Mouse (Mus musculus) embryonic facial prominence, embryonic 12.5 days (tissue): Measurements from ENCODE around the gene Tyw5. TPM values are rescaled to one million over a fixed set of nuclear protein-coding genes. Genes with fewer than 3 reads are reported as not detected.

Experiments used
- ATAC-seq: fragments of 200-750 bp; cut with Nextera tagmentation; 2 replicates; pipeline ENCODE4 v1.8.0; 2017; ENCODE audit not compliant: insufficient number of reproducible peaks, insufficient read depth, low FRiP score, low TSS enrichment
- H3K27ac ChIP-seq: fragments of 300-500 bp; sonication (generic); 2 replicates; pipeline ENCODE4 v1.5.1; 2016; ENCODE audit warnings: mild to moderate bottlenecking
- H3K27me3 ChIP-seq: fragments of 300-500 bp; sonication (generic); 2 replicates; pipeline ENCODE4 v1.6.1; 2016; ENCODE audit warnings: mild to moderate bottlenecking, moderate library complexity
- H3K36me3 ChIP-seq: fragments of 300-500 bp; sonication (generic); 2 replicates; pipeline ENCODE4 v1.6.1; 2016; ENCODE audit warnings: mild to moderate bottlenecking
- H3K4me1 ChIP-seq: fragments of 300-500 bp; sonication (generic); 2 replicates; pipeline ENCODE4 v1.6.1; 2016
- H3K4me2 ChIP-seq: fragments of 300-500 bp; sonication (generic); replicated peaks from 2 replicates; pipeline ENCODE4 v1.6.1; 2016; ENCODE audit warnings: mild to moderate bottlenecking, moderate library complexity
- H3K4me3 ChIP-seq: fragments of 300-500 bp; sonication (generic); 2 replicates; pipeline ENCODE4 v1.5.1; 2016; ENCODE audit warnings: mild to moderate bottlenecking
- H3K9ac ChIP-seq: fragments of 300-500 bp; sonication (generic); 2 replicates; pipeline ENCODE4 v1.6.1; 2016; ENCODE audit warnings: mild to moderate bottlenecking, moderate library complexity
- H3K9me3 ChIP-seq: fragments of 300-500 bp; sonication (generic); 2 replicates; pipeline ENCODE4 v1.6.1; 2016; ENCODE audit warnings: mild to moderate bottlenecking, moderate library complexity
- WGBS: fragments of 180-500 bp; shearing (Covaris S2); methylation state at CpG from one replicate; pipeline ENCODE4 v1.1.7; 2016; 5-methylcytosine and 5-hydroxymethylcytosine counted together
- polyA plus RNA-seq: library from polyadenylated mRNA; unstranded; fragments of >200 nt; fragmentation: Nextera tagmentation; extraction: Ambion mirVana; gene quantifications from 2 replicates; pipeline ENCODE4 v1.2.1, GENCODE M21; 2016

The Tyw5 gene
- polyA plus RNA-seq, 1 experiment from 2014 or later, result 26.9 TPM

DNA sequence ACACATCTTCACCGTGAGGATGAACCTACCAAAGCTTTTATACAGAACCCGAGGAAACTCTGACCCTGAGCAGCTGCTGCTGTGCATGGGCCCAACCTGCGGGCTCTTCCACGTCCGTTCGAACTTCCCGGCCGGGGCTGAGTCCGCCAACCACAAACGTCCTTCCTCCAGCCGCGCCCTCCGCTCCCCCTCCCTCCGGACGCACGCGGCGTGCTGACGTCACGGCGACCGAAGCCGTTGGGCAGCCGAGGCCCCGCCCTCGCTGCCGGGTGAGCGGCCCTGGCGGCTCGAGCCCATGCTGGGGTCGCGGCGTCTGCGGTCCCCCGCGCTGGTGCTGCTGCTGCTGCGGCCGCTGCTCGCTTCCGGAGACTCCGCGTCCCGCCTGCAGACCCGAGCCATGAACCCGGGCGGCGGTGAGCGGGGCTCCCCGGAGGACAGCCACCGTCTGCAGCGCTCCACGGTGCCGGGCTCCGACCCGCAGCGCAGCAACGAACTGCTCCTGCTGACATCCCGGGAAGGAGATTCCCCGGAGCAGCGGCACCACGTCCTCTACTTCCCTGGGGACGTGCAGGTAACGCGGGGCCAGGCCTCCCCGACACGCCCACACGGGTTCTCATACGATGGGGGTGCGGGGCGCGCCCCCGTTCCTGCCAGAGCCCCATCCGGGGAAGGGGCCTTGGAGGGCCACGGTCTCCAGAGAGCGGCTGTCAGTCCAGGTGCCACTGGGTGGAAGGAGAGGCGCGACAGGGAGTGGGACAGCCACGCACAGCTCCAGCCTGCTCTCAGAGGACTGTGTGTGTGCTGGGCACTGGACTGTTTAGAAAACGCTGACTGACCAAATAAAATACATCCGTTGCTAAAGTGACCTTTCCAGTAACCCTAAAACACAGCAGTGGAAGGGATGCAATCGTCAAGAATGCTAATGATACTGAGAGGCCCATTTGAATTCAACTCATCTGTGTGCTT, 29.2 kb downstream of the Tyw5 start, which contains the start of gene 1700066M21Rik:
1700066M21Rik (plus strand) TSS at position 245 of the 966 bp plus-strand sequence.
- no peaks in the 10 kb centered on the region for H3K36me3 ChIP-seq
- H3K27me3 ChIP-seq, result no peaks in the 10 kb centered on the region
- whole genome bisulfite sequencing, result under 1% methylated on average over 80 of the region's 81 CpGs
- no peaks in the 10 kb centered on the region for H3K9me3 ChIP-seq
- H3K4me3 ChIP-seq, result peak within 1 kb of the TSS; percentile 85
- peaks cover 6% of the 10 kb centered on the region; the same call in 1 of the 2 replicates for H3K4me1 ChIP-seq
- peak within 1 kb of the TSS; percentile 98 for H3K4me2 ChIP-seq
- peak within 1 kb of the TSS; percentile 69 for H3K27ac ChIP-seq
- peak within 1 kb of the TSS; percentile 93 for H3K9ac ChIP-seq
- peak; percentile 93 for ATAC-seq

DNA sequence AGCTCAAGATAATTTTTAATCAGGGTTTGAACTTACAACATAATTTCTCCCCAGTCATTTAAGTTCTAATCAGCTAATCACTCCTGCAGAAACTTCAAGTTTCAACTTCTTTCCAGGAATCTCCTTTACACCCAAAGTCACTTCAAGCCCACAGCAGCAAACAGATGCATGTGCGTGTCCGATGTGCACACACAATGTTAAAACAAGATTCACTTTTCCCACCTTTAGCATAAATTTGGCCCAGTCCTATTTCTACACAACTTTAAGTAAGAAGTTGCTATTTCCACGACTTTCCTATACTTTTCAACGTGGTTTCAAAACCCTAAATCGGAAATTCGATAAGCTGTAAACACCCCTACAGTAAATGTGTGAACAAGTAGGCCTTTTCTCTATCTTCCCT, 30.1 kb downstream of the Tyw5 start:
- Histone ChIP-seq H3K27me3 (no peaks in the 10 kb centered on the region), H3K36me3 (no peaks in the 10 kb centered on the region), H3K27ac (no peak overlapping the region), H3K4me1 (peaks cover 6% of the 10 kb centered on the region; the same call in 1 of the 2 replicates), H3K4me2 (peak overlapping the region; percentile 98), H3K9me3 (no peaks in the 10 kb centered on the region), H3K4me3 (peak overlapping the region; percentile 85), H3K9ac (no peak overlapping the region)
- ATAC-seq, result no peak
- 64% methylated on average over 6 of the region's 6 CpGs for WGBS

DNA sequence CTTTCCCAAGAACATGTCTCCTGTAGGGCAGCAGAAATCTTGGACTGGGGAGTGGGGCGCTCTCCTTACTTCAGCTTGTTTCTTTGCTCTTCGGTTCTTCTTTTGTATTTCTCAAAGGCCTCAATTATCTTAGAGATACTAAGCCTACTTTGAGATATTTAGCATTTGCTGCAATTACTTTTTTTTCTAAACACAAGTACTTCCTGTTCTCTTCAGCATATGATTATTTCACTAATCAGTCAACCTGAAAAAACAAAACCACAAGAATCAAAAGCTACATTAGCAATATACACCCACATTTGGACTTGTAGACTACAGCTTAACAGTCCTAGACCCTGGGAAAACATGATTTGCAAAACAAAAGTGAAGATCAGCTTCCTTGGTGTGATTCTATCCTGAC, 31.6 kb downstream of the Tyw5 start:
- H3K4me2 ChIP-seq, result no peak overlapping the region
- 92% methylated on average over 2 of the region's 2 CpGs for WGBS

DNA sequence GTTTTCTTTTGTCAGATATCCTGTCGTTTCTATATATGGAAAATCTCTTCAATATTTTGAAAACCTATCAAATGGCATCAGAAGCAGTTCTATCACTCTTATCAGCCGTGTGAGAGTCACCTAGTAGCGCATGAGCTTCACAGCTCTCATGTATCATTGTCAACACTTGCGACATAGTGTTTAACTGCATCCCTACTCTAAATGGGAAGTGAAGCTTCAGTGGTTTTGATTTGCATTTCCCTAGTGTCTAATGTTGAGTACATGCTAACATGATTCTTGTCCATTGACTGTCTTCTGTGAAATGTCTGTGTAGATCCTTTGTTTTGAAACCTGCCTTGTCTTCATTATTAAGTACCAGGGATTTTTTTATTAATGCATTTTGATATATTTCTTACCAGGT, 36.5 kb downstream of the Tyw5 start:
- no peak overlapping the region for H3K27ac ChIP-seq
- 87% methylated on average over 4 of the region's 4 CpGs for WGBS
- no peak overlapping the region for H3K4me2 ChIP-seq
- H3K9ac ChIP-seq, result no peak overlapping the region
- no peak overlapping the region for H3K4me3 ChIP-seq
- ATAC-seq, result no peak
- no peaks in the 10 kb centered on the region for H3K4me1 ChIP-seq
- no peaks in the 10 kb centered on the region for H3K36me3 ChIP-seq
- no peaks in the 10 kb centered on the region for H3K9me3 ChIP-seq
- no peaks in the 10 kb centered on the region for H3K27me3 ChIP-seq

More for the DNA sequence above, 31.6 kb downstream of the Tyw5 start:
- Histone ChIP-seq H3K4me1 (peaks cover 6% of the 10 kb centered on the region; the same call in 1 of the 2 replicates), H3K9ac (no peak overlapping the region), H3K9me3 (no peaks in the 10 kb centered on the region), H3K27me3 (no peaks in the 10 kb centered on the region), H3K36me3 (no peaks in the 10 kb centered on the region), H3K4me3 (no peak overlapping the region), H3K27ac (no peak overlapping the region)
- ATAC-seq, result no peak

DNA sequence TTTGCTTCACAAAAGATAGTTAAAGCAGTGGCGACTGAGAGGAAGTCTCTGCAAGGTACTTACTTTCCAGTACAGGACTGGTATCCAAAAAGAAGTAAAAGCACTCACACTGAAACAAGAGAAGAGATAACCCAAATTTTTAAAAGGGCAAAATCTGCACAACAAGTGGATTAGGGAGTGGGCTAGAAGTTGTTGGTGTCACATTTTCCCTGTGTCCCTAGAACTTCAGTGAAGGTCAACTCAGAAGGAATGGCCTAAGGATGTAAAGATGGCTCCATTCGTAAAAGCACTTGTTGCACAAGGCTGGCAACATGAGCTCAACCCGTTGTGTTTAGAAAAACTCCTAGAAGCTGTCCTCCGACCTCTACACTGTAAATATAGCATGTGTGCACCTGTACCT, 37.8 kb downstream of the Tyw5 start:
- WGBS, result 85% methylated on average over 4 of the region's 4 CpGs
- Histone ChIP-seq H3K27me3 (no peaks in the 10 kb centered on the region), H3K4me3 (no peak overlapping the region), H3K9ac (no peak overlapping the region), H3K27ac (no peak overlapping the region), H3K36me3 (no peaks in the 10 kb centered on the region), H3K4me2 (no peak overlapping the region), H3K9me3 (no peaks in the 10 kb centered on the region), H3K4me1 (no peaks in the 10 kb centered on the region)
- ATAC-seq, result no peak

DNA sequence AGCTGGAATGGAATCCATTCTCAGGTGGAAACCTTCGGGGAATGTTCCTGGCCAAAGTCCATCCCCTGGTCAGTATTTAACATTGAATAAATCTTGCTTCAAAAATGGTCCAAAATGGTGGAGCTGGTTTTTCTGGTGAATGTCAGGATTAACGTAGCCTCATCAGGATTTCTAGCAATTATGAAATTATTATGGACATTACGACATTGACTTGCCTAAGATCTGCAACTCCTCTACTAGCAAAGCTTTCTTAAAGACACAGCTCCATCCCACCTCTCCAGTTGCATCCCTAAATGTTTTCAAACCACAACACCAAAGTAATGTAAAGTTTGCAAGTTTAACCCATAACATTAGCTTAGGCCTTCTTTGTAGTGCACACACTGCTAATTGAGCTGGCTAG, 39.5 kb downstream of the Tyw5 start:
- H3K4me2 ChIP-seq, result no peak overlapping the region
- H3K4me3 ChIP-seq, result no peak overlapping the region
- H3K9ac ChIP-seq, result no peak overlapping the region
- 95% methylated on average over 3 of the region's 3 CpGs for WGBS
- no peaks in the 10 kb centered on the region for H3K36me3 ChIP-seq
- no peak for ATAC-seq
- H3K27ac ChIP-seq, result no peak overlapping the region
- H3K27me3 ChIP-seq, result no peaks in the 10 kb centered on the region
- no peaks in the 10 kb centered on the region for H3K4me1 ChIP-seq
- H3K9me3 ChIP-seq, result no peaks in the 10 kb centered on the region

DNA sequence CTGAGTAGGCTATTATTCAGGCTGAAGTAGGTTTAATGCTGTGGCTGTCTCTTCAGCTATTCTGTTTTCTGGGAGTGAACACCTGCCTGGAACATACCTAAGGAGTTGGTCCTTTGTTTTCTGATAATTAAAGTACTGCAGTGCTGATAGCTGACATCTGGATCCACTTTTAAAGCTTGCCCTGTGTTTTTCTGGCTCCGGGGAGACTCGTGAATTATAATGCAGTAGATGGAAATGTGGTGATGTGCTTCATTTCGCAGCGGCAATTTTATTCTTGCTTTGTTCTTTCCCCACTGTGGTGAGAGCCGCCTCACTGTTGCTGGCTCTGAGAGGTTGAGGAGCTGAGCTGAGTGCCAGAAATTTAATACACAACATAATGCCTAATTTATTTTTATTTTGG, 48.4 kb downstream of the Tyw5 start:
- 37% methylated on average over 5 of the region's 5 CpGs for WGBS
- Histone ChIP-seq H3K9me3 (no peaks in the 10 kb centered on the region), H3K4me3 (no peak overlapping the region), H3K27ac (no peak overlapping the region), H3K9ac (no peak overlapping the region), H3K27me3 (no peaks in the 10 kb centered on the region), H3K4me1 (no peaks in the 10 kb centered on the region), H3K36me3 (no peaks in the 10 kb centered on the region), H3K4me2 (no peak overlapping the region)
- ATAC-seq, result no peak

DNA sequence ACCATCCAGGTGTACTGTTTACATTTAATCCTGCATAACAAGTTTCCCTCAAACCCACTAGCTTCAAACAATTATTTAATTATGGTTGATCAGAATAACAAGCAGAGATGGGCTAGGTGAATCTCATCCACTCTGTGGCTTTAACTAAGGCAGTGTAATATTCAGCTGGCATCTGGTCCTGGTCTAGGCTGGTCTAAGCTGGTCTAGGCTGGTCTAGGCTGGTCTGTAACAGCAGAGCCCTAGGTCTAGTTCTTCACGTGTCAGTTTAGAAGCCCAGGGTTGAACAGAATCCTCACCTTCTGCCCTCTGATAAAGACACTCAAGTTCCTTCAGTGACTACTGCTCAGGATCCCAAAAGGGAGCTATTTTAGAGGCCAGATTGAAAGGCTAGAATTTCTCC, 55.0 kb downstream of the Tyw5 start:
- no peak overlapping the region for H3K9ac ChIP-seq
- H3K27ac ChIP-seq, result no peak overlapping the region
- no peak overlapping the region for H3K4me3 ChIP-seq
- H3K36me3 ChIP-seq, result no peaks in the 10 kb centered on the region
- WGBS, result 62% methylated on average over 1 of the region's 1 CpGs
- ATAC-seq, result no peak
- no peaks in the 10 kb centered on the region for H3K9me3 ChIP-seq
- no peak overlapping the region for H3K4me2 ChIP-seq
- no peaks in the 10 kb centered on the region for H3K27me3 ChIP-seq
- no peaks in the 10 kb centered on the region for H3K4me1 ChIP-seq

DNA sequence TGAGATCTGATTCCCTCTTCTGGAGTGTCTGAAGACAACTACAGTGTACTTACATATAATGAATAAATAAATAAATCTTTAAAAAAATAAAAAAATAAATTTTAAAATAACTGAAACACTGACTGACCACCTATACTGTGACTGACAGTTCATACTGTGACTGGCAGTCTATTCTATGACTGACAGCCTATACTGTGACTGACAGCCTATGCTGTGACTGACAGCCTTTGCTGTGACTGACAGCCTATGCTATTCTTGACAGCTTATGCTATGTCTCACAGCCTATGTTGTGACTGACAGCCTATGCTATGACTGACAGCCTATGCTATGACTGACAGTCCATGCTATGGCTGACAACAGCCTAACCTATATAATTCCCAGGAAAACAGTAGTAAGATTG, 59.4 kb downstream of the Tyw5 start:
- Histone ChIP-seq H3K9me3 (no peaks in the 10 kb centered on the region), H3K9ac (no peak overlapping the region), H3K4me1 (no peaks in the 10 kb centered on the region), H3K36me3 (no peaks in the 10 kb centered on the region), H3K27ac (no peak overlapping the region), H3K4me2 (no peak overlapping the region), H3K27me3 (no peaks in the 10 kb centered on the region), H3K4me3 (no peak overlapping the region)
- ATAC-seq, result 0 out of 2 replicates have a peak, but pooled peaks have one; percentile 35

DNA sequence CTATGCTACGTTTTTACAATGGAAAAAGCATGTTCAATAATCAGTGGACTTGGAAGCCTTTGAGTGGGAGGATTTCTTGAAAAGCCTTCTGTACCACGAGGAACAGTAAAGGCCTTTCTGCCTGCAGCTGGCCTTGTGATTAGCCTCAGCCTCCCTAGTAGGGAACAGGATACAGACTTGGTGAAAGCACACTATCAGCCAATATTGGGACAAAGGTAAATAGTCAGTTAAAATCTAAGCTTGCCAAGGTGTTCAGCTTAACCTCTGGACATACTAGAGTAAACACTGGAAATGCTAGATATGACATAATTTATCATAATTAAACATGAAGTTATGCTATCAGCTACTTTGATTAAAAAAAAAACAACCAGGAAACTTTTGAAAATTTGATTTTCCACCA, 65.7 kb downstream of the Tyw5 start:
- no peaks in the 10 kb centered on the region for H3K9me3 ChIP-seq
- H3K4me3 ChIP-seq, result no peak overlapping the region
- ATAC-seq, result no peak
- H3K27ac ChIP-seq, result no peak overlapping the region
- H3K4me1 ChIP-seq, result no peaks in the 10 kb centered on the region
- H3K4me2 ChIP-seq, result no peak overlapping the region
- H3K36me3 ChIP-seq, result no peaks in the 10 kb centered on the region
- WGBS, result 24% methylated on average over 2 of the region's 2 CpGs
- no peaks in the 10 kb centered on the region for H3K27me3 ChIP-seq
- H3K9ac ChIP-seq, result no peak overlapping the region

DNA sequence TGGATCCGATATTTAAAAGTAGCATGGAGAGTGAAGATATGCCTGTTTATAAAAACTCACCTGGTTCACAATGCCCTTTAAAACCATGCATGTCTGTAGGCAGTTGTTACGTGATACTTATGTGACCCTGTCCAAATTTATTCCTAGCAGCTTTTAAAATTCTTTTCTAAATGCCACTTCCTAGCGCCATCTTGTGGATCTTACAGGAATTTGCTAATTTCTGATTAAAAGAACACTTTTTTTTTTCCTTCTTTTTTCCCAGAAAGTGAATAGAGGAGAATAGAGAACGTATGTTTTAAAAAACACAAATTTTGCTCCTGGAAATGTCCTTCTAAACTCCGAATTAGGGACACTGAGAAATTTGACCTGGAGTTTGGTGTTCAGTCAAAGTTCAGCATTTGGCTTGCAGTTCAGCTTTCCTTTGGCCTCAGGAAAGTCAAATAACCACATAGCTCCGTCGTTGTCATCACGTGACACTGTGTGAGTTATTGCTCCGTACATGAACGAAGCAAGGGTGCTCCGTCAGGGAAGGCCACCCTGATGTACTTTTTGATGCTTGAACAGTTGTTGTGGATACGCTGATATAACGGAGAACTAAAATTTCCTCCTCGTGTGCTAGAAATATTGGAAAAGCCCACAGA, 67.6 kb downstream of the Tyw5 start:
- Histone ChIP-seq H3K27me3 (no peaks in the 10 kb centered on the region), H3K27ac (no peak overlapping the region), H3K4me2 (no peak overlapping the region), H3K9ac (no peak overlapping the region), H3K36me3 (no peaks in the 10 kb centered on the region), H3K9me3 (no peaks in the 10 kb centered on the region), H3K4me3 (no peak overlapping the region), H3K4me1 (no peaks in the 10 kb centered on the region)
- 52% methylated on average over 14 of the region's 14 CpGs for WGBS
- no peak for ATAC-seq
